Mouse (Mus musculus): ENCODE results near the gene Mbtps2.

The Mbtps2 gene

GRCm38 (mm10) chrX:157598186-157598996 lies at the start of gene Mbtps2:
Gene Mbtps2, minus strand, starts transcription at chrX:157598715.
- peak; percentile 81 for DNase-seq

- DNase-seq: no peak
These were observed 47.9 kb upstream of the Mbtps2 start for GRCm38 (mm10) chrX:157646399-157646798.

- no peak for DNase-seq
These were observed 46.2 kb upstream of the Mbtps2 start for GRCm38 (mm10) chrX:157644700-157645099.

- DNase-seq: peak; percentile 61
These were observed 45.8 kb upstream of the Mbtps2 start for GRCm38 (mm10) chrX:157644300-157644699.

GRCm38 (mm10) chrX:157642856-157643255 lies 44.3 kb upstream of the Mbtps2 start:
- no peak for DNase-seq

GRCm38 (mm10) chrX:157637253-157637652 lies 38.7 kb upstream of the Mbtps2 start:
- DNase-seq: peak; percentile 3

GRCm38 (mm10) chrX:157633676-157634414 lies 35.3 kb upstream of the Mbtps2 start:
- DNase-seq: no peak

- no peak for DNase-seq
These were observed 31.8 kb upstream of the Mbtps2 start for GRCm38 (mm10) chrX:157630341-157630740.

- peak; percentile 7 for DNase-seq
These were observed 14.4 kb upstream of the Mbtps2 start for GRCm38 (mm10) chrX:157612894-157613293.

- peak; percentile 29 for DNase-seq
These were observed 2.9 kb upstream of the Mbtps2 start for GRCm38 (mm10) chrX:157601450-157601849.

GRCm38 (mm10) chrX:157597585-157598185 lies 830 bp downstream of the Mbtps2 start:
- peak; percentile 9 for DNase-seq

GRCm38 (mm10) chrX:157596802-157597201 lies 1.7 kb downstream of the Mbtps2 start:
- DNase-seq: no peak

GRCm38 (mm10) chrX:157595927-157596326 lies 2.6 kb downstream of the Mbtps2 start:
- DNase-seq: no peak

GRCm38 (mm10) chrX:157594606-157595005 lies 3.9 kb downstream of the Mbtps2 start:
- no peak for DNase-seq

GRCm38 (mm10) chrX:157587001-157587400 lies 11.5 kb downstream of the Mbtps2 start:
- no peak for DNase-seq

GRCm38 (mm10) chrX:157586397-157586796 lies 12.1 kb downstream of the Mbtps2 start:
- no peak for DNase-seq

GRCm38 (mm10) chrX:157579108-157579614 lies 19.4 kb downstream of the Mbtps2 start:
- DNase-seq: no peak

GRCm38 (mm10) chrX:157574683-157575082 lies 23.8 kb downstream of the Mbtps2 start:
- DNase-seq: no peak

- no peak for DNase-seq
These were observed 29.7 kb downstream of the Mbtps2 start, which contains the start of gene Yy2 for GRCm38 (mm10) chrX:157568840-157569239. Gene Yy2, minus strand, starts transcription at chrX:157568985.

- DNase-seq: peak; percentile 9
These were observed 34.7 kb downstream of the Mbtps2 start for GRCm38 (mm10) chrX:157563794-157564193.

GRCm38 (mm10) chrX:157547082-157547481 lies 51.4 kb downstream of the Mbtps2 start:
- DNase-seq: peak; percentile 8

GRCm38 (mm10) chrX:157506400-157506799 lies 92.1 kb downstream of the Mbtps2 start:
- DNase-seq: no peak

- DNase-seq: no peak
These were observed 94.0 kb downstream of the Mbtps2 start for GRCm38 (mm10) chrX:157504506-157504905.
